Mouse (Mus musculus): ENCODE data around the gene Pdhx.

Gene Pdhx

DNA sequence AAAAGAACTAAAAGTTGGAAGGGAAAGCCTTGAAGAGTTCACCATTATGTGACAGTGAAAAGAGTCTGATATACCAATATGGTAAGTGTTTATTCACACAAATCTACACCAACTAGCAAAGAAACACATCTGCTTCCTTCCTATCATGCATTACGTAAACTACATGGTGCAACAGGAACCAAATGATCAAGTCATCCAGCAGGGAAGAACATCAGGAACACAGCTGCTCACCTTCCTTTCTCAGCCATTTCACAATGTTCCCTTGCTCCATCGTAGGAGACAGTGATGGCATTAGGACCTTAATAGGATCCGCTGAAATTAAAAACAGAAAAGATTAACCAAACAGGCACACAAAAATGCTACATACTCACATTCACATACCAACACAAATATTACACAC is 15.0 kb downstream of the Pdhx start:
- peak; percentile 52 for DNase-seq (ENCODE audit: low read depth)

DNA sequence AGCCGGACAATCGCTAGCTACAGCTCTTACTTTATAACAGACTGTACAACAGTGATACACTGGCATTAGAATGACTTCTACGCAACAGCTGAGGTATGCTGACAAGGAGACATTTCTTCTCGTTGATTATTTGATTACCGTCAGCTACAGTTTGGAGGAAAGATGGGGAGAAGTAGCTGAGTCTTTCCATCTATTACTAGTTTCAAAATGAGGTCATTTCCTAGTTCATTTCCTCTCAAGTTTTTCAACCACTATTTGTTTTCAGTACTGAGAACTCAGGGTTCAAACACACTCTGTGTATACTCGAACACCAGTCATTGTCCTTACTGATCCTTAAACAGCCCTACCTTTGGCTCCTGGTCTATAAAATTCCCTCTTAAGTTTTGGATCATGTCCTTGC is 17.5 kb downstream of the Pdhx start:
- DNase-seq (ENCODE audit: low read depth): no peak

DNA sequence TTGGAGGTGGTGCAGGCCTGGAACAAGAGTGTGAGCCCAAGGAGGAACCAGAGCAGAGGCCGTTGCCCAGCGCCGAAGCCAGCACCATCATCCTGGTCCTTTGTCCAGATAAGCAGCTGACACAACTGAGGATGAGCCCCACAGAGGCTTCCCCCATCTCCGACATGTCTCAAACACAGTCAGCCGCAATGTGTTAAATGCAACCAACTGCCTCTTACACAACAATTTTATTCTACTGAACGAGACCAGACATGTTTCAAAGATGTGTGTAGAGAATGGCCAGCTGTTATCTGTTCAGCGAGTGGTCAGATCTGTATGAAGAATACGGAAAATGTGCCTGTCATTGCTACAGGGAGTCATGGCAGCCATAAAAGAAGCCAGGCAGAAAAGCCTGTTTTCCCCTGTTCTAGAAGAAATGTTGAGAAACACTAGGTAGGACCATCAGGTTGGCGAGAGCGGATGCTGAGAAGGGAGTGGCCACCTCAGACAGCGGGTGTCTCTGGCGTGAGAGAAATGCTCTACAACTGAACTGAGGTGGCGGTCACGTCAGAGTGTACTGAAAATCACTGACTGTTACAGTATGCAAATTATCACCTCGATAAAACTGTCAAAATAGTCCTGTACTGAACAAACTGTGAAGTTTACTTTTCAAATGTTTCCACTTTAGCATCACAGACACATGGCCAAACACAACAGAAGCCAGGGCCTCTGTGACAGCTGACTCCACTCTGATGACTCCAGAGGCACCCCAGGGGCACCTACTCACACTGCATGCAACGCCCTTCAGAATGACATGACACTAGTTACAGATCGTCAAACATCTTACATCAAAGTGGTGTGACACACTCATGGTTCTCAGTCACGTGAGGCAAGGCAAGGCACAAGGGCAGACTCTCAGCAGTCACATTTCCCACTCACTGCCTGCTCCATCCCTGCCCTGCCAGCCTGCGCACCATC is 21.1 kb downstream of the Pdhx start:
- DNase-seq (ENCODE audit: low read depth): no peak

DNA sequence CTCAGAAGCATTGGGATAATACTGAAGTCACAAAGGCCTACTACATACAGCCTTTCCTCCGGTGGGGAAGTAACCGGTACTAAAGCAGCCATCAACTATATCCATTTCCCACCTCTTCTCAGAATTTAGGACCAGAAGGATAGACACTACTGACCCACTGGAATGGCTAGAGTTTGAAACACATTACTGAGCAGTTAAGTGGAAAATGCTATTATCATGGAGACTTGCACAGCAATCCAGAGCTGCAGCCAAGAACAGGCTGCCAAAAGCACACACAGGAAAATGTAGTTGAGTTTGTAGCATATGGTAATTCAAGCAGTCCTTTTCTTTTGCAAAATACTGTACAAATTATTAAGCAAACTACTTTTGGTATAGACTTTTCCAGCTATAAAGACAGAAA is 28.0 kb downstream of the Pdhx start:
- DNase-seq (ENCODE audit: low read depth): no peak

DNA sequence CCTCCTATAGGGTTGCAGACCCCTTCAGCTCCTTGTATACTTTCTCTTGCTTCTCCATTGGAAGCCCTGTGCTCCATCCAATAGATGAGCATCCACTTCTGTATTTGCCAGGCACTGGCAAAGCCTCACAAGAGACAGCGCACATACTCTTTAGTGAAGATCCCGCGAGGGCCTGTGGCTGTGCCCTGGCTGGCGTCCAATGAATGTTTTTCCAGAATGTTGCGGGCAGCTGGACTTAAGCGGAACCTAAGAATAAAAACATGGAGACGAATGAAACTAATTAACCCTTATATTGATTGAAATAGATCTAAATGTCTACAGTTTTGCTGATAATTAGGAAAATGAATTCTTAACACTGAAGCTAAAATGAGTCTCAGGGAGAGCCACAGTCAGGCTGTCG is 32.4 kb downstream of the Pdhx start:
- no peak for DNase-seq (ENCODE audit: low read depth)

DNA sequence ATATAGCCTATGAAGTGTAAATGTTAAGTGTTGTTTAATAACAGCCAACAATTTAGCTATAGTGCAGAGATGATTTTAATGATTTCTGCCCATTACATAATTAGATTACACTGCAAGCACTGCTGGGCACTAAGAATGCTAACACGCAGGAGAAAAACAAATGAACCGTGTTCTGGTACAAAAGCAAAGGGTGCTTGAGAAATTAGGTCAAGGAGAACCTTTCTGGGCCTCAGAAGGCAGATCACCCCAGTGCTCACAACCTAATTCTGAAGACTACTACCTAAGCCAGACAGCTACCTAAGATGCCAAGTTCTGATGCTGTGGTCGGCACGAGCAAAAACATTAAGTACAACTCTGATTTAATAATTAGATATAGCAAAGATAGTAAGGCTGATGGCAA is 35.5 kb downstream of the Pdhx start:
- no peak for DNase-seq (ENCODE audit: low read depth)

DNA sequence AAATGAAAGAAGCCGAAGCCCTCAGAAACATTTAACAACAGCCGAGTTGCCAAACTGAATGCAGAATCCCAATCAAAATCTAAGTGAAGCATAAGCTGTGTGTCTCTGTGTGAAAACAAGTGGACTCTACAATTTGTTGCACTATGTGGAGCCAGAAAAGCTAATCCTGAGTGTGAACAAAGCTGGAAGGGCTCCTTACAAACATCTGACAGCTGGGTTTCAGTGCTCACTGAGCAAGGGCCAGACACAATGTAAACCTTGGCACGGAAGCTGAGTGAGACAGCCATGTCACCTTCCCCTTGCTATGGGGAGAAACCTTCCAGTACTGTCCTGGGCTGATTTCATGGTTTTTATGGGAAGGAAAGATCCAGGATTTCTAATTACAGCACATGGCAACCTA is 50.6 kb downstream of the Pdhx start:
- no peak for DNase-seq (ENCODE audit: low read depth)

DNA sequence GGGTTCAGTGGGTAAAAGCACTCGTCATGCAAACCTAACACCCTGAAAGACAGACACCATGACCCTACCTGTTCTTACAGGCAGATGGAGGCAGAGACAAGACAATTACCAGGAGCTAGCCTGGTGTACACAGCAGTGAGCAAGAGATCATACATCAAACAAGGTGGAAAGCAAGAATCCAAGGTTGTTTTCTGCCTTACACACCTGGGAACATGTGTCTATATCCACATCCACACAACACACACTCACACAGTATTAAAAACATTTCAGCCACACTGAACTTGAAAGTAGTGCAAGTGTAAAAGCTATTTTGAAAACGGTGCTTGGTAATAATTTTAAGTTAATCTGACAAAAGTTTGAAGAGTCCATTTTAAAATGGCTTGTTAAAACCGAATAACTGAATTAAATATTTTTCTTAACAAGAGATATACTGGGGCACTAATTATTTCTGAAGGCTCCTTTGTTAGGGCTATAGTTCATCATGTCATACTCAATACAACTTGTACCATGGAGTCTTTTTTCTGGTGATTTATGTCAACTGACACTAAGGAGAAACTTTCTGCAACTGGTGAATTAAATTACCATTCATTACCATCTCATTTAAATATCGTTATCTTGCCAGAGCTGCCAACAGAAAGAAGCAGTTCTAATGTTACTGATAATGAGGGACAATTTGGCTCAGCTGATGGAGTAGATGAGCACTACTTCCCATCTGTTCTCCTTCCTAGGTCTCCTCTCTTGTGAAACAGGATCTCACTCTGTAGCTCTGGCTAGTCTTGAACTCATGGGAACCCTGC is 52.9 kb downstream of the Pdhx start:
- no peak for DNase-seq (ENCODE audit: low read depth)

DNA sequence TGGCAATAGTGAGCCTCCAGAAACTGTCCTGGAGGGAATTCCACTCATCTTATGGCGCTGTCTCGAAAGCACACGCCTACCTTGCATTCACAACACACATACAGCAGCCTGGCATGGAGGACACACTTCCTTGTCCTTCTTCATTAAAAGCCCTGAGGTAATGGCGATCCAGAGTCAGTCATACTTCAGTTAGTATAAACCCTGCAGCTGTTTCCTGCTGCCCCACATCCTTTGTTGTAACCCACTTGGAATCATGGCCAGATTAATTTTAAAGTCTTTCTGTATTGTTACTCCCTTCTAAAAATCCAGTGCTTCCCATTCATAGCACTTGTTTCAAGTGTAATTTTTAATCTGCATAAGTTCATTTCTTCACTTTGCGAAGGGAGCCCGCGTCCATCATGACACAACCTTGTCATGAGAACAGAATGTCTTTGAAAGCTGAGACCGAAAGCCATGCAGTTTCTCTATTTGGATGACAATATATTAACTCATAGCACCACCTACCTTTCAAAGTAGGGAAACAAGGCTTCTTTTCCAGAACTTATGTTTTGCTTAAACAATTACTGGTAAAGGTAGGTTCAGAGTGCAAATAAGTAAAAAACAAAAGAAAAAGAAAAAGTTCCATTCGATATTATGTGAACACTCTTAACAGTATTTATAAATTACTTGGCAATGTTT is 54.4 kb downstream of the Pdhx start:
- DNase-seq (ENCODE audit: low read depth): peak; percentile 54

DNA sequence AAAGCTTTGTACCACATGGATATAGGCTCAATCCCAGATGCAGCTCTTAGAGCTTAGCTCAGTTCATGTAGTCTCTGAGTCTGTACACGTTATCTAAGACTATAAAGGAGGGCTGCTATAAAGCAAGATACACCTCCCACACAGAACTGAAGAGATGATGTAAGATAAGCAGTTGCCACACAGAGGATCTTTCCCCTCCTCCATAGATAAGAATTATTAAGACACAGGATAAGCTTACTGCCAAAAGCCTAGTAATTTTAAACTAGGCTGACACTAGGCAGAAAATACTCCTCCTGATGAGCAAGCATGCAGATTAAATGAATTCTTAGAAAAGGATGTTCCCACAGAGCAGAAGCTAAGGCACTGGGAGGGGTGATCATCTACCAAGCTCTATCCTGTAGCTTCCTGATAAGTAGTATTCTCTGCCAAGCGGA is 55.9 kb downstream of the Pdhx start:
- DNase-seq (ENCODE audit: low read depth): peak; percentile 19

DNA sequence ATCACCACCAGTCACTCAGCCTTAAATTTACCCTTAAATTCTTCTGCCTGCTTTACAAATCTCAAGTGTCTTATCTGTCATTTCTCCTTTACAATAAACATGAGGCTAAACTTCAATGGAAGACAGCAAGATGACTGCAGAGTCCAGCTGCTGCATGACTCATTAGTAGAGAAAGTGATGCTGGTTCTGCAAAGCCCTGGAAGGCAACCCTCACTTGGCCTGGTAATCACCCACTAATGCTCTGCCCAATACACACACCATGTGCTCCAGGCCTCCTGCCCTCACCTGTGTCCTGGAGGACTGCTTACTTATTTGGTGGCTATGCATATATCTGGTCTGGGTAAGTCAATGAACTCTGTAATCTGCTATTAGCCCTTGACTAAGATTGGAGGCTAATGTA is 57.2 kb downstream of the Pdhx start:
- no peak for DNase-seq (ENCODE audit: low read depth)

DNA sequence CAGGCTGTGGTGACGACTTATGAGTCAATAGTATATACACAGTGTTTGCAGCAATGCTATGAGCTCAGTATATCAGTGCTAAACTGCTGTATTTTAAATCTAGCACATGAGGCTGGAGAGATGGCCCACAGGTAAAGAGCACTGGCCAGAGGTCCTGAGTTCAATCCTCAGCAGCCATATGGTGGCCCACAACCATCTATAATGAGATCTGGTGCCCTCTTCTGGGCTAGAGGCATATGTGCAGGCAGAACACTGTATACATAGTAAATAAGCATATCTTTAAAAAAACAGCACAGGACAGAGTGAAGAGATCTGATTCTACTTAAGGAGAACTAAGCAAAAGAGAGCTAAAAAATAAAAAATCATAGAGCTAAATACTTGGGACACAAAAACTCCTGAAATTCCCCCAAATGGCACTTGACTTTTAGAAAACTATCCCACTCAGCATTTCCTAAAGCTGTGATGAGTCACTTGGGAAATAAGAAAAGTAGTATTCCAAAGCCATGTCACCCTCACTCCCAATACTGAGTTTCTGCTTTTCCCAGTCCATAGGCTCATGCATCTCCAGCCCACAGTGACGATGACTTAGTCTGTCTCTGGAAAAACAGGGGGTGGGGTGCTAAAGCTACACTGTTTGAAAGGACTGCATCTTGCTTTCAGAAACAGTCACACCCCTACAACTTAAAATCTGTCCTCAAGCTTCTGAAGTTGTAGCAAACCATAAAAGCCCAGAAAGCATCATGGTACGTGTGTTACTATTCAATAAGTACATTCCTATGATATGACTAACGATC is 60.3 kb downstream of the Pdhx start:
- peak; percentile 21 for DNase-seq (ENCODE audit: low read depth)

DNA sequence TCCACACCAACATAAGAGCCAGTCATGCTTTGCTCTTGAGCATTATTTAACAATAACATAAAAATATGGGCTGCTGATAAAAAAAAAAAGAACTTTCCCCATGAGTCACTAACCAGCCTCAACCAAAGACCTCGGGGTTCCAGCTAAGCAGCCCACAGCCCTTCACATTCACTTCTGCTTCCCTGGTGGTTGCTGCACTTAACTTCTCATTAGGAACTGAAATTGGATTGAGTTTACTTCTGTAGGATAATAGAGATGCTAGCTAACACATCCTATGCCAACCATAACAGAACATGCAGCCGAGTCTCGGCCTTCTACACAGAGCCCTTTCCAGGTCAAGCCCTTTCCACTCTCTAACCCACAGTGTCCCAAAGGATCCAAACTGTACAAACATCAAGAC is 65.1 kb downstream of the Pdhx start:
- peak; percentile 41 for DNase-seq (ENCODE audit: low read depth)

DNA sequence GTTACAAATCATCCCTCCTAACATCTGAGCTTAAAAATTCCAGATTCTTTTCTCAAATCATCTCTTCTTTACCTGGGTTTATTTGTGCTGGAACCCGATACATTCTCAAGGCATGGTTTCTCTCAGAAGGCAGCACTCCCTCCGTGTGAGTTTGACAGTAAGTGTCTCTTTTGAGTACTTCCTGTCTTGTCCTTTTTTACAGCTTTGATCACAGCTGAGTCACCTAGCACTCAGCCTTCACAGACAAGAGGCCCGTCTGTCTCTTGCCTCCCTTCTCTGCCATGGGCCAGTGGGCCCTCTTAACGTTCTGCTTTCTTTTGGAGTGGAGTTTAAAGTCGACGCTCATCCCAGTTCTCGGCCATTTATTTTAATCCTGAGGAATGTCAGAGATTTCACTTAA is 68.7 kb downstream of the Pdhx start:
- DNase-seq (ENCODE audit: low read depth): no peak

DNA sequence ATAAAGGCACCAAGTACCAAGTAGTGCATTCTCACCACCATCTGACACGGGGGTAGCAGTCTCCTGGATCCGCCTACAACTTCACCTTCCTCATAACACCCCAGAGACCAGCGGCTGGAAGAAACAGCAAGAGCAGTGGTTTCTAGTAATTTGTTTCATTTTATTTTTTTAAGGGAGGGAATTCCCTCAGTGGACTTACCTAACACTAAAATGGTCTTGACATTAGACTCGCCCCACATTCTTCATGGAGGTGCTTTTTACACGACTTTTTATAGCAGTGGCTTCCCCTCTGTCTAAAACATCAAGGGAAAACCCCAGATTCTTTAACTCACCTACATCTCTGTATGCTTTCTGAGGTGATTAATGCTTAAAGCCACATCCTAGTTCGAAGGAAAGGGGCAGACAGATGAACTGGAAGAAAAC is 74.1 kb downstream of the Pdhx start:
- no peak for DNase-seq (ENCODE audit: low read depth)

DNA sequence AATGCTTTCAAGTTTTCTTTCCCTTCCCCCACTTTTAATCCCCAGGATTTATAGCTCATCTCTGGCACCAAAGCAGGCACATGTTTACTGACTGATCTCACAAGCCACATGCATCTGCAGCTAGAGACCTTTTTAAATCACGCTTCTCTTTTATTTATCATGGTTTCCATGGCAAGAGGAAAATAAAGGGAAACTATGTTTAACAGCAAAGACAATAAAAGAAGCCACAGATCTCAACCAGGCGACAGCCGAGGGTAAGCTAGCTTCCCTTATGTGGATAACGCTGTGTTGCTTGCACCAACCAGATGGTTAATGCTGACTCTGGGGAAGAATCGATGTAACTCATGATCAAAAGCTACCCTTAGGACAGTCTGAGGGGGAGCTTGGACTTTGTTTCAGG is 75.0 kb downstream of the Pdhx start:
- no peak for DNase-seq (ENCODE audit: low read depth)

DNA sequence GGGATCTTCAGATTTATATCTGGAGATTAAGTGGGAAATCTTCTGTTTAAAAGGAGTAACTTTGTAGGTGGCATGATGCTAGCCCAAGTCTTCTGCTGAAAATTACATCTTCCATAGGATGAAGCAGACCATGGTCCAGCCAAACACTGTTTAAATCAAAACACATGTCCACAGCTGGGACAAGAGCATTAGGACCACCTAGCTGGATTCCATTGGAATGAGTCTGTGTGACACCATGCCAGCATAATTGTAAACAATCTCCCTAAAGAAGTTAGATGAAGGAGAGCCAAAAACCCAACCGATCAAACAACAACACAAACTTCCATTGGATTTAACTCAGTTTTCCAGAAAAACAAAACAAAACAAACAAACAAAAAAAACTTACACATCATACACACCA is 75.4 kb downstream of the Pdhx start:
- DNase-seq (ENCODE audit: low read depth): no peak

DNA sequence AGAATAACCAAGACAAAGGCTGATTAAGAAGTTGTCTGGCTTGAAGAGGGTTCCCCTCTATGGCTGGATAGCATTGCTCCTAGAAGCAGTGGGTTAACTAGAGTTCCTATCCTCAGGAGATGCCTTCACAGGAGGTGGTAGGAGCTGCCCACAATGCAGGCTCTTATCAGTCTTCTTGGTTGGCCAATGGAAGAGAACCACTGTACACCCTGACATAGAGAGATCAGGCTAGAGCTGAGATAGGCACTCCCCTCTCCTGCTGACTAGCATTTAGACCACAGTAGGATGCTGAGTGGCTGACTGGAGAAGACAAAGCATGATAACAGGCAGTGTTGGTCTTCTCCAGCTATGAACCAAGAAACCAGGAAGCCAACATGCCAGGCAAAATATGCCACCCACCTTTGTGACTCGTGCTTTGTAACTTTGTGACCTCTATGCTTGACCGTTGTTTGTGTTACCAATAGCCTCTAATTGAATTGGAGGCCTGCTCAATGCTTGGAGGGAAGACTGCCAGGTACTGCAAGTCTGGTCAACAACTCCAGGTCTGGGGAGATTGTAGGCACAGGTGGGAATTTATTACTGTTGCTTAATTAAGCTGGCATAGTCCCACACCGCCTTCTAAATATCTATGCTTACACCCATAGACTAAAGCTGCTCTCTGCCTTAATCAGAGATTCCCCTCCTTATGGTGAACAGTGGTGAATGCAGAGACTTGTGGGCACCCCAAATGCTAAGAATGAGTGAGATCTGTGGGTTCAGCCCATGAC is 79.3 kb downstream of the Pdhx start:
- no peak for DNase-seq (ENCODE audit: low read depth)

DNA sequence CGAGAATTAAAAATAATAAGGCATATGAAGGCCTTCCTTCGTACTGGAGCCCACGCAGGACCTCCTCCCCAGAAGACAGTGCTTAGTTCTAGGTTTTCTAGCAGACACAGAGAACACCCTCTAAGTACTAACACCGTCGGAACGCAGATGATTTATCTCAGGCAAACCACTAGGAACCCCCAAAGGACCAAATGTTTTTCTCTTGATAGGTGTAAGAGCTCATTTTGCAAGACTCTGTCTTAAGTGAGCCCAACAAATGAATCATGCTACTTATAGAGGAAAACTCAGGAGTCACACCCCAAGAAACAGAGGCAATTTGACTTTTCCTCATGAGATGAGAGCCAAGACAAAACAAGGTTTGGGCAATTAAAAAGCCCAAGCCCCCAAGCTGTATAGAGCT is 80.9 kb downstream of the Pdhx start:
- DNase-seq (ENCODE audit: low read depth): no peak

DNA sequence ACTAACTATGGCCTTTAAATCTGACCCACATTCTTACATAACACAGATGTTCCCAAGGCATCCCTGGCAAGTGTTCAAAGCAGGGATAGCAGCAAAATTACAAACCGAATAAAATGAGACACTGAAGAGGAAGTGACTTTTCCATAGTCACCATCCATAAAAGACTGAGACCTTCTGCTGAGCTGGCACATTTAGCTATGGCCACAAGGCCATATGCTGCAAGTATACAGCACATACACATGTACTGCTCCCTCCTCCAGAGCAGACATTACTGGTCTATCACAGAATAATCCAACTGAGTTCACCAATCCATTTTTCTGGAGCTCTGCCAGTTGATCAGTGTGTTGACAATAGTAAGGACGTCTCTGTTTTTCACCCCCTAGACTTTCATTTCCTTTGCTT is 83.0 kb downstream of the Pdhx start:
- no peak for DNase-seq (ENCODE audit: low read depth)

DNA sequence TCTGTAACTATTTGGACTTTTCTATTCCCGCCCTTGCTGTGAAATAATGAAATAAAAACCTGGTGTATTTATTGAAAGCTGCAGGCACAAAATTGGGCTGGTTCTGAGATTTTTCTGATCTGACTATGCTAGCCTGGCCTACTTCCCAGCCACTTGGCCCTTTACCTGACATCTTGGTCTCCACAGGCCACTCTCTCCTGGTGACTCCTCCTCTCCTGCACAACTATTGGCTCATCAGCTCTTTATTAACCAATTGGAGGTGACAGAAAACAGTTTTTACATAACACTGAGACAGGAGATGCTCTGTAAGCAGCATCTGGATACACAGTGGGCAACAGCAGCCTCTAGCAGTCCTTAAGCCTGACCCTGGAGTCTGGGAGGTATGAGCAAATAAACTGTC is 83.9 kb downstream of the Pdhx start:
- DNase-seq (ENCODE audit: low read depth): no peak
